Mouse (Mus musculus) thymus, adult 2 months (tissue): ENCODE results near the gene Kctd6.

Source experiments
- CTCF ChIP-seq: fragments of 200-500 bp; IDR thresholded peaks from 2 replicates; pipeline ENCODE4 v1.5.1; 2012; ENCODE audit warnings: mild to moderate bottlenecking, control low read depth, low read length, moderate library complexity, borderline replicate concordance; ENCODE audit not compliant: control insufficient read depth, poor library complexity, insufficient read depth; ENCODE audit errors: extremely low read depth
- POLR2A ChIP-seq: fragments of 200-500 bp; IDR thresholded peaks from 2 replicates; pipeline ENCODE4 v1.6.1; 2012; ENCODE audit warnings: mild to moderate bottlenecking, low read length, control low read depth, moderate library complexity; ENCODE audit not compliant: control insufficient read depth, poor library complexity, insufficient read depth; ENCODE audit errors: extremely low read depth

GRCm38 (mm10) chr14:8207105-8207504 is 6.8 kb upstream of the Kctd6 start:
- TF ChIP-seq CTCF, result no peak
- no peak for TF ChIP-seq POLR2A
